Mouse (Mus musculus) effector memory CD4-positive, alpha-beta T cell, adult 7 months (primary cell): ENCODE data around the gene Cd44. TPM values are rescaled to one million over a fixed set of nuclear protein-coding genes. Genes with fewer than 3 reads are reported as not detected.

Experiments
- polyA plus RNA-seq: library from polyadenylated mRNA; unstranded; fragments of 100-300 nt; shearing (Covaris generic); gene quantifications from one replicate; pipeline ENCODE4 v1.2.1, GENCODE M21; 2017

Cd44 gene
- 170 TPM for polyA plus RNA-seq

DNA sequence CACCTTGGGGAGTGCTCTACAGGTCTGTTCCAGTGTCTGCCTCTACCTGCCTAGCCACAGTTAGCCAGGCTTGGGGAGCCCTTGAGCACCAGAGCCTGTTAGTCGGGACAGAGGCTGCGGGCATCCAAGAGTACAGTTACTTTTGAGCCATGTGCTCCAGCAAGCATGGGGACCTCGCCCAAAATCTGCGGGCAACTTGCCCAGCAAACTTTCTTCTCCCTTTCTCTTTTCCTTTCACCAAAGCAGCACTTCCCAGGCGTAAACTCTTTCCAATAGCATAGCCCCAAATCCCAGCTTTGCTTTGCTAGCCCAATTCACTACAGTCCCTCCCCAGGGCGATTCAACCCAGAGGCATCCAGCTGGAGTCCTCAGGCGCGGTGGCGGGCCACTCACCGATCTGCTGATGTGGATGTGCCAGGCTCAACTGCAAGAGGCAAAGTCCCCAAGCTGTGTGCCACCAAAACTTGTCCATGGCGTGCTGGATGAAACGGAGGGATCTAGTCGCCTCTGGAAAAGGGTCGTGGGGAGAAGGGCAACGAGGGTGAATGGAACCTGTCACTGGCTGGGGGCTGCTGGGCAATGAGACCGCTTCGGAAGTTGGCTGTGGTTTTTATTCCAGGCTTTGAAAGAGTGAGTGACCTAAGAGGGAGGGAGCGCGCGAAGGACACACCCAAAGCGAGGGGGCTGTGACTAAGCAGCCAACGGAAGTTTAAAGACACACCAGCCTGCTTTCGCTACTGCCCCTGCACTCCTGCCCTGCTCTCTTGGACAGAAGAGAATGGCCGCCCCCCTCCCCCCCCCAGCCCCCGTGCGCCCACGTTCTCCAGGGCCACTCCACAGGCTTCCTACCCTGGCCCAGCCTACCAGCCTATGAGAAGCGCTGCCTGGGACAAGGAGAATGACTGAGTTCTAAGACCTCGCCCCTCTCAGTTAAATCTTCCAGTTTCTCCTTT lies at the start of gene Cd44:
Gene Cd44 (minus strand): TSS at position 791 of the 953 bp plus-strand sequence.

Other genes starting within 250 kb of the Cd44 start
- gene Slc1a2, start 243.0 kb downstream of the Cd44 start, polyA plus RNA-seq = not detected
- gene Pdhx, start 171.8 kb upstream of the Cd44 start, polyA plus RNA-seq = 11.8 TPM
- 9.9 TPM for gene Apip, start 172.0 kb upstream of the Cd44 start, polyA plus RNA-seq